Mouse (Mus musculus) G1E (cell line): ENCODE data around the gene Tjp1. TPM values are rescaled to one million over a fixed set of nuclear protein-coding genes. Genes with fewer than 3 reads are reported as not detected.

Experiments used
- ATAC-seq: 2 replicates; pipeline ENCODE4 v1.8.0; 2016; ENCODE audit warnings: mild to moderate bottlenecking; ENCODE audit not compliant: insufficient number of reproducible peaks, poor library complexity, low FRiP score, severe bottlenecking; ENCODE audit errors: extremely low read depth
- DNase-seq: peaks from one replicate; pipeline ENCODE4 v3.0.0; 2012; ENCODE audit warnings: low spot score
- H3K27me3 ChIP-seq: 2 replicates; pipeline ENCODE4 v1.6.1; 2012; ENCODE audit warnings: mild to moderate bottlenecking, low read length, inconsistent platforms; ENCODE audit not compliant: insufficient read depth
- H3K36me3 ChIP-seq: replicated peaks from 2 replicates; pipeline ENCODE3; 2012; ENCODE audit warnings: mild to moderate bottlenecking, inconsistent platforms
- H3K4me1 ChIP-seq: 2 replicates; pipeline ENCODE4 v1.6.1; 2012; ENCODE audit warnings: low read depth, low read length, inconsistent platforms, mixed read lengths; ENCODE audit not compliant: insufficient read depth
- H3K4me3 ChIP-seq: 2 replicates; pipeline ENCODE4 v1.5.1; 2012; ENCODE audit warnings: low read depth, mild to moderate bottlenecking, inconsistent platforms, low read length, moderate library complexity, mixed read lengths
- H3K9me3 ChIP-seq: replicated peaks from 2 replicates; pipeline ENCODE4 v1.6.1; 2012; ENCODE audit warnings: inconsistent platforms
- CTCF ChIP-seq: IDR thresholded peaks from 2 replicates; pipeline ENCODE4 v1.5.1; 2012; ENCODE audit warnings: low read depth, low read length, inconsistent platforms, mixed read lengths
- GATA1 ChIP-seq: IDR thresholded peaks from 2 replicates; pipeline ENCODE4 v1.6.1; 2012; ENCODE audit warnings: borderline replicate concordance, low read length, inconsistent platforms, mixed read lengths
- GATA2 ChIP-seq: IDR thresholded peaks from 2 replicates; pipeline ENCODE4 v1.6.1; 2012; ENCODE audit warnings: low read depth, low read length, inconsistent platforms, borderline replicate concordance
- POLR2AphosphoS5 ChIP-seq: IDR thresholded peaks from 2 replicates; pipeline ENCODE4 v1.6.1; 2012; ENCODE audit warnings: low read depth, low read length, inconsistent platforms; ENCODE audit not compliant: insufficient replicate concordance
- TAL1 ChIP-seq: conservative IDR thresholded peaks from 2 replicates; pipeline ENCODE4 v1.6.1; 2012; ENCODE audit warnings: low read depth, low read length, inconsistent platforms, mixed read lengths
- polyA plus RNA-seq: library from polyadenylated mRNA; stranded (reverse); fragments of >175 nt; gene quantifications from 2 replicates; pipeline ENCODE4 v1.2.3, GENCODE M21; 2012
- total RNA-seq, 2 experiments: library from RNA; stranded (forward) in 1 of 2; stranded (reverse) in 1 of 2; fragments of 200-1000 nt in 1 of 2; fragments of >200 nt in 1 of 2; fragmentation: Nextera tagmentation in 1 of 2; gene quantifications; 2 replicates each; pipeline ENCODE4 v1.2.3; 2014 to 2017

The Tjp1 gene
- total and polyA plus RNA-seq, 3 experiments, result 17.8 to 119 (median 95.0) TPM

DNA sequence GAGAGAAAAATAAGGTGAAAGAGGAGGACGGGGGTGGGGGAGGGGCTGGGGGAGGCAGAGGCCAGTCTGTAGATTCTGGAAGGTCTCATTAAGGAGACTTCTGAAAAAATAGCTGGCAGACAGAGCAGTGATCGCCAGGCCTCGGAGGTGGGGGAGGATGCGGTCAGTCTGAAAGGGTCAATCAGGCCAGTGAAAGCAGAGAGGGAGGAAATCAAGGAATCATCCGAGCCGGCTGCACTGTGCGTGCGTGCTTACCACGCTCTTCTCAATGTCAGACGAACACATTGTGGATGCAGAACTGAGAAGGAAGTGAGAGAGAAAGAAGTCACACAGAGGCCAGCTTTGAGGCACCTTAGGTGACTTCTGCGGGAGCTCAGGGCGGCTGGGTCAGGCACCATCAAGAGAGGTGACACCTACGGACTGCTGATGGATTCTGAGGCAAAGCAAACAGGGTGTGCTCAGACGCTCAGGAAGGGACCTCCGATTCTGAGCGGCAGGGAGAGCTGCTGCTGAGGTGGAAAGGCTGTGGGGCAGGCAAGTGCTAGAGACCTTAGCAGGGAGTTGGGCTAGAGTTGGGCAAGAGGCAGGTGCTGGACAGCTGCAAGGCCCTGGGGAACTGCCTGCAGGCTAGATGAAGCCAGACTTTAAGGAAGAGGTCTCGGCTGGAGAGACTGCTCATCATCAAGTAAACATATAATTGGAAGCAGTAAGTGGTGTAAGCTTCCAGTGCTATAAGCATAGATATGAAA lies 133.7 kb downstream of the Tjp1 start:
- Histone ChIP-seq H3K9me3 (no peaks in the 10 kb centered on the region), H3K27me3 (peaks cover 9% of the 10 kb centered on the region), H3K4me1 (peaks cover 9% of the 10 kb centered on the region; the same call in 1 of the 2 replicates), H3K4me3 (no peak overlapping the region), H3K36me3 (no peaks in the 10 kb centered on the region)
- no peak for ATAC-seq
- no peak for DNase-seq
- TF ChIP-seq GATA1 (no peak), POLR2AphosphoS5 (no peak), GATA2 (no peak), CTCF (no peak), TAL1 (no peak)

DNA sequence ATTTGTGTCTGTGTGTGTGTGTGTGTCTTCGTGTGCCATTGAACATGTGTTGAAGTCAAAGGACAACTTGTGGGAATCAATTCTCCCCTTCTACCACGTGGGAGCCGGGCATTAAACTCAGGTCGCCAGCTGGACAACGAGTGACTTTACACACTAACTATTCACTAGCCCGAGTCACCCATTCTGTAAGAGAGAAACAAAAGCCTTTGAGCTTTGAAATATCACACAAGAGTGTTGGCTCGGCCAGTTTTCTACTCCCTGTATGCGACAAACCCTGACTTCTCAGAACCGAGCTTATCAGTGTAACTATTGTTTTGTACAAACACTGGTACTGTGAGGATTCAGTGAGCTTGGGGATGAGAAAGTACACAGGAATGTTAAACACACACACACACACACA lies 134.6 kb downstream of the Tjp1 start:
- H3K9me3 ChIP-seq, result no peaks in the 10 kb centered on the region
- DNase-seq (no peak), ATAC-seq (no peak)
- H3K36me3 ChIP-seq, result no peaks in the 10 kb centered on the region
- peaks cover 9% of the 10 kb centered on the region for H3K27me3 ChIP-seq
- peaks cover 9% of the 10 kb centered on the region; the same call in 1 of the 2 replicates for H3K4me1 ChIP-seq
- no peak overlapping the region for H3K4me3 ChIP-seq
- TF ChIP-seq TAL1 (no peak), GATA1 (no peak), GATA2 (no peak), CTCF (no peak), POLR2AphosphoS5 (no peak)

DNA sequence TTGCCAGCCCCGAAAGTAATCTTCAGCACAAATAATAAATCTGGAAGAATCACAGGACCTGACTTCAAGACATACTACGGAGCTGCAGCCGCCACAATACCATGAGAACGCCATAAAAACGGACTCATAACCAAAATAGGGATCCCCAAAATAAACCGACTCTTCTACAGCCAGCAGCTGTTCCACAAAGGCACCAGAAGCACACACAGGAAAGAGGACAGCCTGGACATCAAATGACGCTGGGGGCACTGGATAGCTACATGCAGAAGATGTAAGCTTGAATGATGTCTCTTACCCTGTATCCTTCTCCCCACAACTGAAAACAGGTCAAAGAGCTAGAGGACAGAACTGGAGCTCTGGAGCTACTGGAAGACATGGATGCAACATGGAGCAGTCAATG lies 138.0 kb downstream of the Tjp1 start:
- no peak overlapping the region for H3K4me3 ChIP-seq
- no peaks in the 10 kb centered on the region for H3K9me3 ChIP-seq
- no peaks in the 10 kb centered on the region for H3K36me3 ChIP-seq
- ATAC-seq, result no peak
- TF ChIP-seq GATA1, result no peak
- no peak for TF ChIP-seq POLR2AphosphoS5
- no peak for TF ChIP-seq GATA2
- TF ChIP-seq TAL1, result no peak
- no peak for TF ChIP-seq CTCF
- no peak for DNase-seq
- H3K27me3 ChIP-seq, result peaks cover 9% of the 10 kb centered on the region
- H3K4me1 ChIP-seq, result peaks cover 20% of the 10 kb centered on the region

DNA sequence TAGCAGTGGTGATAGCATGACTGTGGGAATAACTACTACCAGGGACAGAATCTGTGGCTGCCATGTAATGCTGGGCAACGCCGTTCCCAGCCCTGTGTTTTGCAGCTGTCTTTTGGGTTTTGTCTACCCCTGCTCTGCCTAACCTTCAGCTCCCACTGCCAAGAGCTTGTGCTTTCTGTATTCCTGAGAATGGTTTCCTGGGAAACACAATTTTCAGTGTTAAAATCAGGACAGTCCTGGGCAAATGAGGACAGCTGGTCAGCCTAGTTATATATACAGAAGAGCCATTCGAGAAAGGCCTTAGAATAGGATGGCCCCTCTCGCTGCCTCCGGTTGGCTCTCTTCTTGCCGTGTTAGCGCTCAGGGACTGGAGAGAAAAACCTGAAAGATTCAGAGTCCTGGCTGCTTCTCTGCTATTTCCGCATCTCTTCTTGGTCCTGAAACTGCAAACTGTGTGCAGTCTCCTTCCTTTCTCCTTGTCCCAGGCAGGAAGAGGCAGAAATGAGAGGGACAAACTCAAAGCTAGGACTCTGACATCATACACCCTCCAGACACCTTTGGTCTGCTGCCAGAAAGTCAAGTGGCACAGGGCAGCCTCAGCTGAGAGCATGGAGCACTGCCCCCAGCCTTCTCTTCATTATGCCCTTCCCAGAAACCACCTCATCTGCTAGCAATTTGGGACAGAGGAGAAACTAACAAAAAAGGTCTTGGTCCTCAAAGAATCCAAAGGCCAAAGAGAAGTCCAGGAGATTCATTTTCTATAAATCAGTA lies 139.2 kb downstream of the Tjp1 start:
- Histone ChIP-seq H3K9me3 (no peaks in the 10 kb centered on the region), H3K4me1 (peaks cover 28% of the 10 kb centered on the region), H3K4me3 (no peak overlapping the region), H3K36me3 (no peaks in the 10 kb centered on the region), H3K27me3 (0 out of 2 replicates have a peak, but pooled peaks cover 3% of the 10 kb centered on the region)
- TF ChIP-seq GATA2 (no peak), TAL1 (no peak), POLR2AphosphoS5 (no peak), GATA1 (no peak), CTCF (no peak)
- ATAC-seq (no peak), DNase-seq (no peak)

DNA sequence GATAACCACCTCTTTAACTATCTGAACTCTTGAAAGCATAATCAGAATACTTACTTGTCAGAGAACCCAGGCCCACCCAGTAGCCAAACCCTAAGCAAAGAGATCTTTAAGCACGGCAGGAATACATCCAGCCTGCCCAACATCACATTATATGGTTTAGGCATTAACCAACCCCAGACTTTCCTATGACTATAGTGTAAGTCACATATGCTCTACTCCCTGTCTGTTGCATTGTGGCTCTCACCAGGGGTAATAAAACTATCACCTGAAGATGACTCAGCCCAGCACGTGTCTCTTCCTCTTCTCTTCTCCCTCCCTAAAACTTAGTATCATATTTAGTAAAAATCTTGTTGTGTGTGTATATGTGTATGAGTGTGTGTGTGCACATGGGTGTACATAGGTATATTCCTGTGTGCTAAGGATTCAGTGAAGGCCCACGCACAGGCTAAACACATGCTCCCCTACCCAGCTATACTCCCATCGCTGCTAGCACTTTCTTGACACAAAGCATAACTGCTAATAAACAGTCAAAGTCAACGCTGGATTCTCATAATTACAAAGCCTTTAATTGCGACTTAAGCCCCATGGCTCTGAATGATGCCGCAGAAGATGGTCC lies 139.9 kb downstream of the Tjp1 start:
- Histone ChIP-seq H3K4me3 (no peak overlapping the region), H3K4me1 (peaks cover 31% of the 10 kb centered on the region), H3K27me3 (0 out of 2 replicates have a peak, but pooled peaks cover 3% of the 10 kb centered on the region), H3K36me3 (no peaks in the 10 kb centered on the region), H3K9me3 (no peaks in the 10 kb centered on the region)
- no peak for TF ChIP-seq POLR2AphosphoS5
- no peak for TF ChIP-seq TAL1
- TF ChIP-seq GATA1, result no peak
- no peak for TF ChIP-seq CTCF
- no peak for TF ChIP-seq GATA2
- DNase-seq (no peak), ATAC-seq (no peak)

DNA sequence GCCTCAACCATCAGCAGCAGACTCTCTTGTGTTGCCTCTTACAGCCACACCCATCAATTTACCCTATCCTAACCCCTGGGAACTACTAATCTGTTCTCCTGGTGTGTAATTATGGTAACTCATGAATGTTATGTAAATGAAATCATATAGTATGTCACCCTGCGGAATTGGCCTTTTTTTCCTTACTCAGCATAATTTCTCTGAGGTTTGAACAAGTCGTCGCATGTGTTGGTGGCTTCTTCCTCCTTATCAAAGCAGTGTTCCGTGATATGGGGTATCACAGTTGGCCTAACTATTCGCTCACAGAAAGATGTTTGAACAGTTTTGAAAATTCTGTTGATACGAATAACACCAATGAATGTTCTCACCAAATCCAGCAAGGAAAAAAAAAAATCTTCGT lies 142.8 kb downstream of the Tjp1 start:
- peaks cover 30% of the 10 kb centered on the region for H3K4me1 ChIP-seq
- DNase-seq (no peak), ATAC-seq (no peak)
- no peak overlapping the region for H3K4me3 ChIP-seq
- H3K9me3 ChIP-seq, result no peaks in the 10 kb centered on the region
- no peaks in the 10 kb centered on the region for H3K36me3 ChIP-seq
- TF ChIP-seq GATA2 (no peak), POLR2AphosphoS5 (no peak), GATA1 (no peak), TAL1 (no peak), CTCF (no peak)
- H3K27me3 ChIP-seq, result 0 out of 2 replicates have a peak, but pooled peaks cover 3% of the 10 kb centered on the region
